Mouse (Mus musculus) lung, embryonic 16.5 days (tissue): ENCODE measurements around the gene Gm49380. TPM values are rescaled to one million over a fixed set of nuclear protein-coding genes. Genes with fewer than 3 reads are reported as not detected.

Experiments
- ATAC-seq: fragments of 200-750 bp; cut with Nextera tagmentation; 2 replicates; pipeline ENCODE4 v1.8.0; 2017; ENCODE audit warnings: low read depth, mild to moderate bottlenecking, moderate library complexity
- H3K27ac ChIP-seq: fragments of 300-500 bp; sonication (generic); 2 replicates; pipeline ENCODE4 v1.5.1; 2014; ENCODE audit warnings: mild to moderate bottlenecking, control low read depth, low read length
- H3K27me3 ChIP-seq: fragments of 300-500 bp; sonication (generic); 2 replicates; pipeline ENCODE4 v1.6.1; 2014; ENCODE audit warnings: low read depth, low read length, mixed read lengths; ENCODE audit not compliant: control insufficient read depth, insufficient read depth
- H3K36me3 ChIP-seq: fragments of 300-500 bp; sonication (generic); 2 replicates; pipeline ENCODE4 v1.6.1; 2014; ENCODE audit warnings: low read length; ENCODE audit not compliant: control insufficient read depth, insufficient read depth
- H3K4me1 ChIP-seq: fragments of 300-500 bp; sonication (generic); replicated peaks from 2 replicates; pipeline ENCODE4 v1.6.1; 2014; ENCODE audit warnings: low read length, mixed read lengths; ENCODE audit not compliant: control insufficient read depth, insufficient read depth
- H3K4me2 ChIP-seq: fragments of 300-500 bp; sonication (generic); 2 replicates; pipeline ENCODE4 v1.6.1; 2014; ENCODE audit warnings: low read depth, low read length, control low read depth
- H3K4me3 ChIP-seq: fragments of 300-500 bp; sonication (generic); 2 replicates; pipeline ENCODE4 v1.5.1; 2014; ENCODE audit warnings: mild to moderate bottlenecking, low read length, control low read depth
- H3K9ac ChIP-seq: fragments of 300-500 bp; sonication (generic); 2 replicates; pipeline ENCODE4 v1.6.1; 2014; ENCODE audit warnings: low read length, control low read depth
- H3K9me3 ChIP-seq: fragments of 300-500 bp; sonication (generic); 2 replicates; pipeline ENCODE4 v1.6.1; 2016; ENCODE audit warnings: low read length; ENCODE audit not compliant: control insufficient read depth
- WGBS: fragments of 180-500 bp; shearing (Covaris S2); extraction: QIAGEN DNeasy Blood & Tissue Kit; methylation state at CpG from one replicate; pipeline ENCODE4 v1.1.7; 2014; 5-methylcytosine and 5-hydroxymethylcytosine counted together
- polyA plus RNA-seq: library from polyadenylated mRNA; unstranded; fragments of >200 nt; fragmentation: Nextera tagmentation; extraction: Ambion mirVana; gene quantifications from 2 replicates; pipeline ENCODE4 v1.2.1, GENCODE M21; 2015

Gm49380 gene
- polyA plus RNA-seq, 1 experiment from 2014 or later, result 0.14 TPM

- 65% methylated on average over 3 of the region's 3 CpGs for WGBS
- H3K4me2 ChIP-seq, result no peak overlapping the region
- H3K36me3 ChIP-seq, result no peaks in the 10 kb centered on the region
- ATAC-seq, result no peak
- H3K9ac ChIP-seq, result no peak overlapping the region
- no peak overlapping the region for H3K4me3 ChIP-seq
- no peaks in the 10 kb centered on the region for H3K4me1 ChIP-seq
- no peak overlapping the region for H3K27ac ChIP-seq
- H3K9me3 ChIP-seq, result no peaks in the 10 kb centered on the region
- no peaks in the 10 kb centered on the region for H3K27me3 ChIP-seq
Measured at GRCm38 (mm10) chr9:44024096-44024495, 89.2 kb downstream of the Gm49380 start.

- Histone ChIP-seq H3K27me3 (no peaks in the 10 kb centered on the region), H3K36me3 (no peaks in the 10 kb centered on the region), H3K27ac (no peak overlapping the region), H3K4me2 (no peak overlapping the region), H3K9ac (no peak overlapping the region), H3K9me3 (no peaks in the 10 kb centered on the region), H3K4me1 (no peaks in the 10 kb centered on the region), H3K4me3 (no peak overlapping the region)
- ATAC-seq, result no peak
- whole genome bisulfite sequencing, result 55% methylated on average over 8 of the region's 8 CpGs
Measured at GRCm38 (mm10) chr9:44022100-44022847, 91.0 kb downstream of the Gm49380 start.

GRCm38 (mm10) chr9:44020001-44020400 is 93.3 kb downstream of the Gm49380 start:
- Histone ChIP-seq H3K4me3 (no peak overlapping the region), H3K4me1 (no peaks in the 10 kb centered on the region), H3K27me3 (no peaks in the 10 kb centered on the region), H3K36me3 (no peaks in the 10 kb centered on the region), H3K9me3 (no peaks in the 10 kb centered on the region), H3K4me2 (no peak overlapping the region), H3K9ac (no peak overlapping the region), H3K27ac (no peak overlapping the region)
- ATAC-seq, result no peak
- WGBS, result 73% methylated on average over 7 of the region's 7 CpGs

- 54% methylated on average over 5 of the region's 5 CpGs for WGBS
- H3K4me2 ChIP-seq, result no peak overlapping the region
Measured at GRCm38 (mm10) chr9:44017846-44018245, 95.5 kb downstream of the Gm49380 start.

More at GRCm38 (mm10) chr9:44017846-44018245, 95.5 kb downstream of the Gm49380 start:
- no peak for ATAC-seq
- Histone ChIP-seq H3K9me3 (no peaks in the 10 kb centered on the region), H3K27me3 (no peaks in the 10 kb centered on the region), H3K9ac (no peak overlapping the region), H3K36me3 (no peaks in the 10 kb centered on the region), H3K27ac (no peak overlapping the region), H3K4me1 (no peaks in the 10 kb centered on the region), H3K4me3 (no peak overlapping the region)

Other genes with a start within 250 kb of the Gm49380 start
- 2.4 and 4.1 TPM in 2 replicates for gene Thy1, start 70.1 kb downstream of the Gm49380 start, polyA plus RNA-seq
- gene Usp2, start 46.5 kb downstream of the Gm49380 start, polyA plus RNA-seq, result 12.2 and 16.9 TPM in 2 replicates
- 0.20 and 0.21 TPM in 2 replicates for gene Mfrp, start 11.8 kb downstream of the Gm49380 start, polyA plus RNA-seq
- gene C1qtnf5, start 6.3 kb downstream of the Gm49380 start, polyA plus RNA-seq, result 5.4 and 5.6 TPM in 2 replicates
- gene Rnf26, start within 50 bp of the Gm49380 start, polyA plus RNA-seq, result 60.1 and 63.8 TPM in 2 replicates
- gene Mcam, start 21.0 kb upstream of the Gm49380 start, polyA plus RNA-seq, result 99.1 and 104 TPM in 2 replicates
- gene Cbl, start 120.5 kb upstream of the Gm49380 start, polyA plus RNA-seq, result 15.3 and 15.5 TPM in 2 replicates
- gene Ccdc153, start 127.2 kb upstream of the Gm49380 start, polyA plus RNA-seq, result 7.3 and 14.3 TPM in 2 replicates
- gene Pdzd3, start 138.0 kb upstream of the Gm49380 start, polyA plus RNA-seq, result 0.11 TPM in 1 of 2 replicates, not detected in the other
- gene Nlrx1, start 155.1 kb upstream of the Gm49380 start, polyA plus RNA-seq, result 9.5 and 10.4 TPM in 2 replicates
- 1.4 and 2.1 TPM in 2 replicates for gene Abcg4, start 175.1 kb upstream of the Gm49380 start, polyA plus RNA-seq
- gene Hinfp, start 192.2 kb upstream of the Gm49380 start, polyA plus RNA-seq, result 24.3 and 25.1 TPM in 2 replicates
- gene C2cd2l, start 206.8 kb upstream of the Gm49380 start, polyA plus RNA-seq, result 6.8 and 7.4 TPM in 2 replicates
- gene Dpagt1, start 212.5 kb upstream of the Gm49380 start, polyA plus RNA-seq, result 38.0 and 42.3 TPM in 2 replicates
- gene H2afx, start 221.2 kb upstream of the Gm49380 start, polyA plus RNA-seq, result 318 and 395 TPM in 2 replicates
- 110 and 117 TPM in 2 replicates for gene Hmbs, start 230.7 kb upstream of the Gm49380 start, polyA plus RNA-seq
- gene Vps11, start 248.2 kb upstream of the Gm49380 start, polyA plus RNA-seq, result 31.4 and 32.8 TPM in 2 replicates